9 mouse cellular contexts compared by ENCODE assay signal in the genomic region with DNA sequence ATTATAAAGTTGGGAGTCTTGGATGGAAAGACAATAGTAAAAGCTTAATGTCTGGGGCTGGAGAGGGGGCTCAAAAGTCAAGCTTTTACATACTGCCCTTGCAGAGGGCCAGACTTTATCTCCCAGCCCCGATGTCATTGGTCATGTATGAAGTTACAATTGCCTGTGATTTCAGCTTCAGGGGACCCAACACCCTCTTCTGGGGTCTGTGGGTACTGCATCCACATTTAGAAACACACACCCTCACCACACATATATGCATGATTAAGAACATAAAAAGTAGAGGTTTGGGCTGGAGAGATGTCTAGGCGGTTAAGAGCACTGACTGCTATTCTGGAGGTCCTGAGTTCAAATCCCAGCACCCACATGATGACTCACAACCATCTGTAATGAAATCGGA. TPM values are rescaled to one million over a fixed set of nuclear protein-coding genes. Genes with fewer than 3 reads are reported as not detected.
DNase-seq lines count a peak whose midpoint lies in the region; ATAC-seq lines count a peak whose summit lies in the region.
"Had no signal": no experiment of that assay in that cellular context is flagged by ENCODE, and none has a peak within 500 bp of the region (broad histone marks: within the 10 kb centered on the region; RNA-seq: fewer than 3 reads in every experiment).

No protein-coding gene starts in this region.

- no peaks in the 10 kb centered on the region for H3K36me3 ChIP-seq in heart, embryonic 11.5 days (ENCODE audit: control insufficient read depth, insufficient read depth, low read length)
- no peaks in the 10 kb centered on the region for H3K36me3 ChIP-seq in splenic B cell, adult 2 months (ENCODE audit: control insufficient read depth, insufficient read depth, low read length, poor library complexity, severe bottlenecking)
- H3K36me3 ChIP-seq: embryonic facial prominence, embryonic 12.5 days had no signal

- H3K4me3 ChIP-seq in heart, embryonic 11.5 days (ENCODE audit: low read depth, low read length), result no peak overlapping the region
- H3K4me3 ChIP-seq: embryonic facial prominence, embryonic 12.5 days had no signal

- 0 out of 2 replicates have a peak, but pooled peaks cover 2% of the 10 kb centered on the region for H3K9me3 ChIP-seq in heart, embryonic 11.5 days (replicated peaks; ENCODE audit: control insufficient read depth, low read length)

- no peaks in the 10 kb centered on the region for H3K4me1 ChIP-seq in heart, embryonic 11.5 days (ENCODE audit: control insufficient read depth, insufficient read depth, low read length)
- H3K4me1 ChIP-seq: embryonic facial prominence, embryonic 12.5 days had no signal

- no peak overlapping the region for H3K4me2 ChIP-seq in heart, embryonic 11.5 days
- H3K4me2 ChIP-seq: embryonic facial prominence, embryonic 12.5 days had no signal

- H3K27me3 ChIP-seq in heart, embryonic 11.5 days (ENCODE audit: control insufficient read depth, insufficient read depth, low read length), result no peaks in the 10 kb centered on the region
- no peaks in the 10 kb centered on the region for H3K27me3 ChIP-seq in splenic B cell, adult 2 months (ENCODE audit: control insufficient read depth, insufficient read depth, low read length, poor library complexity, severe bottlenecking)
- H3K27me3 ChIP-seq: embryonic facial prominence, embryonic 12.5 days had no signal

- DNase-seq in heart, postnatal 4 days, result peak; percentile 46
- DNase-seq in right cerebral cortex, postnatal 4 days, result peak; percentile 43
- no peak for DNase-seq in right cerebral cortex, postnatal 10 days (ENCODE audit: low spot score in 2 of 2)
- peak; percentile 43 for DNase-seq in splenic B cell, adult 2 months (ENCODE audit: low read depth, low spot score)
- DNase-seq in frontal cortex, postnatal 36 days (ENCODE audit: low spot score in 2 of 2), result no peak
- DNase-seq: right cerebral cortex, postnatal 25 days had no signal

- no peak overlapping the region for H3K27ac ChIP-seq in heart, embryonic 11.5 days (ENCODE audit: low read depth, low read length)
- H3K27ac ChIP-seq: embryonic facial prominence, embryonic 12.5 days had no signal

- ATAC-seq in heart, embryonic 11.5 days (replicated peaks; ENCODE audit: insufficient number of reproducible peaks, low FRiP score, low TSS enrichment), result no peak
- ATAC-seq in common myeloid progenitor, adult 5-6 weeks (replicated peaks; ENCODE audit: low read depth, poor library complexity, severe bottlenecking), result peak; percentile 54; the same call in 1 of the 2 replicates

- H3K9ac ChIP-seq in heart, embryonic 11.5 days (ENCODE audit: low read depth, low read length), result no peak overlapping the region
- H3K9ac ChIP-seq: embryonic facial prominence, embryonic 12.5 days had no signal

- 71% methylated on average over 3 of the region's 3 CpGs for WGBS in heart, embryonic 11.5 days (ENCODE audit: insufficient replicate concordance)

RNA-seq across cellular contexts. Expression of a gene that starts 23.9 kb away (rescaled TPM):
- total RNA-seq in heart, postnatal 4 days (2021), result 10 to 100 TPM; 13.6 to 15.5 TPM
- 7.8 and 8.5 TPM in 2 replicates for polyA plus RNA-seq in heart, embryonic 11.5 days (2014; fragmentation: Nextera tagmentation; extraction: Ambion mirVana)
- not detected in 2 replicates for total RNA-seq in common myeloid progenitor, adult 5-6 weeks (2017)

Comparison
In these comparisons a context has a peak if more than half of its experiments do, and no peak if none do; other contexts are left out.
1. DNase-seq: peak in heart, postnatal 4 days (single experiment), right cerebral cortex, postnatal 4 days (single experiment) and splenic B cell, adult 2 months (single experiment); none in right cerebral cortex, postnatal 10 days (0 of 2) and frontal cortex, postnatal 36 days (0 of 2).
2. RNA of a gene that starts 23.9 kb away (total RNA-seq): 13.6 to 15.5 TPM in heart, postnatal 4 days; not detected in common myeloid progenitor, adult 5-6 weeks; every median in the first group is over 10 times any median in the second.